Mouse (Mus musculus) ZHBTc4 (cell line): ENCODE data around the gene Ssna1.

Experiments
- DNase-seq: peaks from one replicate; pipeline ENCODE4 v3.0.0-alpha.2; 2011; ENCODE audit warnings: low read depth, low spot score

Gene Ssna1

GRCm38 (mm10) chr2:25231038-25231437, 41.2 kb downstream of the Ssna1 start:
- peak; percentile 58 for DNase-seq

- no peak for DNase-seq
These were observed 41.7 kb downstream of the Ssna1 start for GRCm38 (mm10) chr2:25230581-25230980.

- no peak for DNase-seq
These were observed 42.7 kb downstream of the Ssna1 start for GRCm38 (mm10) chr2:25229582-25229981.

GRCm38 (mm10) chr2:25228995-25229530, 43.2 kb downstream of the Ssna1 start:
- no peak for DNase-seq

- DNase-seq: peak; percentile 96
These were observed 43.8 kb downstream of the Ssna1 start for GRCm38 (mm10) chr2:25228431-25228889.

GRCm38 (mm10) chr2:25227406-25227805, 44.8 kb downstream of the Ssna1 start:
- no peak for DNase-seq

- DNase-seq: no peak
These were observed 45.4 kb downstream of the Ssna1 start for GRCm38 (mm10) chr2:25226864-25227263.

- no peak for DNase-seq
These were observed 46.3 kb downstream of the Ssna1 start for GRCm38 (mm10) chr2:25225811-25226379.

GRCm38 (mm10) chr2:25224766-25225752, 47.2 kb downstream of the Ssna1 start:
- peak; percentile 100 for DNase-seq

GRCm38 (mm10) chr2:25224492-25224765, 47.8 kb downstream of the Ssna1 start, which contains the start of gene Tubb4b:
Gene Tubb4b (minus strand): TSS chr2:25224702.
- DNase-seq: no peak

GRCm38 (mm10) chr2:25223681-25224491, 48.4 kb downstream of the Ssna1 start:
- DNase-seq: peak; percentile 96

- peak; percentile 46 for DNase-seq
These were observed 50.9 kb downstream of the Ssna1 start for GRCm38 (mm10) chr2:25221331-25221772.
